Mouse (Mus musculus): Measurements from ENCODE around the gene Fry. TPM values are rescaled to one million over a fixed set of nuclear protein-coding genes. Genes with fewer than 3 reads are reported as not detected.

Fry gene
- polyA plus RNA-seq, 1 experiment from 2014 or later, result 8.5 TPM

GRCm38 (mm10) chr5:150184959-150185358 is 66.5 kb downstream of the Fry start:
- no peak for ATAC-seq (replicated peaks; ENCODE audit: low FRiP score, low read depth)

DNA sequence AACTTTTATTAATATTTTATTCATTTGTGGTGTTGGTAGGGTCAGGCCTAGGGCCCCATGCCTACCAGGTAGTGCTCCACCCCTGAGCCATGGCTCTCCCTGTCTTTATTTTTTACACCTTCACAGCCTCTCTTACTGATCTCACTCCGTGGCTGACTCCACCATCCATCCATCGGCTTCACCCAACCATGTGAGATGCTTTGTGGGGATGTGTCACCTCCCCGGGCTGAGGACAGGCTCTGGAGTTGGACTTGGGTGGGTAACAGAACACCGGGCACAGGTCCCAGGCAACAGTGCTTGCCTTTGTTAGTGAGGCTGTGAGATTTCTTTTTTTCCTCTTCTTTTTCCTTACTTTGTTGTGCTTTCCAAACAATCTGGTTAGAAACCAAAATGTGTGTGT is 67.7 kb downstream of the Fry start:
- DNase-seq (ENCODE audit: low spot score) (no peak), ATAC-seq (replicated peaks; ENCODE audit: low FRiP score, low read depth) (no peak)
- Histone ChIP-seq H3K4me1 (replicated peaks; ENCODE audit: insufficient read depth, low read length) (no peaks in the 10 kb centered on the region), H3K4me3 (replicated peaks; ENCODE audit: low read depth, low read length) (no peak overlapping the region), H3K27ac (no peak overlapping the region), H3K36me3 (ENCODE audit: insufficient read depth, low read length) (no peaks in the 10 kb centered on the region), H3K9ac (ENCODE audit: low read depth, low read length) (no peak overlapping the region), H3K27me3 (ENCODE audit: insufficient read depth, low read length) (no peaks in the 10 kb centered on the region), H3K4me2 (ENCODE audit: low read length) (no peak overlapping the region), H3K9me3 (replicated peaks; ENCODE audit: low read length) (no peaks in the 10 kb centered on the region)
- WGBS, result 84% methylated on average over 4 of the region's 4 CpGs
- TF ChIP-seq CTCF (IDR thresholded peaks at IDR 0.05; ENCODE audit: low read depth), result no peak

More at GRCm38 (mm10) chr5:150184959-150185358, 66.5 kb downstream of the Fry start:
- Histone ChIP-seq H3K27ac (no peak overlapping the region), H3K4me1 (replicated peaks; ENCODE audit: insufficient read depth, low read length) (0 out of 2 replicates have a peak, but pooled peaks cover 3% of the 10 kb centered on the region), H3K4me2 (ENCODE audit: low read length) (no peak overlapping the region), H3K27me3 (ENCODE audit: insufficient read depth, low read length) (no peaks in the 10 kb centered on the region), H3K4me3 (replicated peaks; ENCODE audit: low read depth, low read length) (no peak overlapping the region), H3K36me3 (ENCODE audit: insufficient read depth, low read length) (no peaks in the 10 kb centered on the region), H3K9ac (ENCODE audit: low read depth, low read length) (no peak overlapping the region), H3K9me3 (replicated peaks; ENCODE audit: low read length) (no peaks in the 10 kb centered on the region)
- DNase-seq (ENCODE audit: low spot score), result no peak
- TF ChIP-seq CTCF (IDR thresholded peaks at IDR 0.05; ENCODE audit: low read depth), result no peak
- WGBS, result 87% methylated on average over 3 of the region's 3 CpGs

- Histone ChIP-seq H3K27ac (no peak overlapping the region), H3K27me3 (ENCODE audit: insufficient read depth, low read length) (no peaks in the 10 kb centered on the region), H3K9ac (ENCODE audit: low read depth, low read length) (no peak overlapping the region), H3K9me3 (replicated peaks; ENCODE audit: low read length) (no peaks in the 10 kb centered on the region), H3K4me3 (replicated peaks; ENCODE audit: low read depth, low read length) (no peak overlapping the region), H3K4me2 (ENCODE audit: low read length) (no peak overlapping the region), H3K4me1 (replicated peaks; ENCODE audit: insufficient read depth, low read length) (no peaks in the 10 kb centered on the region), H3K36me3 (ENCODE audit: insufficient read depth, low read length) (no peaks in the 10 kb centered on the region)
- 91% methylated on average over 4 of the region's 4 CpGs for WGBS
- no peak for TF ChIP-seq CTCF (IDR thresholded peaks at IDR 0.05; ENCODE audit: low read depth)
- DNase-seq (ENCODE audit: low spot score), result no peak
- ATAC-seq (replicated peaks; ENCODE audit: low FRiP score, low read depth), result no peak
These were observed 68.2 kb downstream of the Fry start for GRCm38 (mm10) chr5:150186676-150187075.

- DNase-seq (ENCODE audit: low spot score) (no peak), ATAC-seq (replicated peaks; ENCODE audit: low FRiP score, low read depth) (no peak)
- Histone ChIP-seq H3K27ac (no peak overlapping the region), H3K36me3 (ENCODE audit: insufficient read depth, low read length) (no peaks in the 10 kb centered on the region), H3K27me3 (ENCODE audit: insufficient read depth, low read length) (no peaks in the 10 kb centered on the region), H3K9me3 (replicated peaks; ENCODE audit: low read length) (no peaks in the 10 kb centered on the region), H3K9ac (ENCODE audit: low read depth, low read length) (no peak overlapping the region), H3K4me2 (ENCODE audit: low read length) (no peak overlapping the region), H3K4me3 (replicated peaks; ENCODE audit: low read depth, low read length) (no peak overlapping the region), H3K4me1 (replicated peaks; ENCODE audit: insufficient read depth, low read length) (no peaks in the 10 kb centered on the region)
- 74% methylated on average over 4 of the region's 4 CpGs for WGBS
- TF ChIP-seq CTCF (IDR thresholded peaks at IDR 0.05; ENCODE audit: low read depth), result no peak
These were observed 69.6 kb downstream of the Fry start for GRCm38 (mm10) chr5:150188031-150188430.

GRCm38 (mm10) chr5:150190454-150191358 is 72.3 kb downstream of the Fry start:
- no peak overlapping the region for H3K9ac ChIP-seq (ENCODE audit: low read depth, low read length)
- H3K4me3 ChIP-seq (replicated peaks; ENCODE audit: low read depth, low read length), result no peak overlapping the region
- H3K27ac ChIP-seq, result no peak overlapping the region
- TF ChIP-seq CTCF (IDR thresholded peaks at IDR 0.05; ENCODE audit: low read depth), result no peak
- H3K27me3 ChIP-seq (ENCODE audit: insufficient read depth, low read length), result no peaks in the 10 kb centered on the region
- H3K4me2 ChIP-seq (ENCODE audit: low read length), result no peak overlapping the region
- ATAC-seq (replicated peaks; ENCODE audit: low FRiP score, low read depth) (no peak), DNase-seq (ENCODE audit: low spot score) (no peak)
- H3K4me1 ChIP-seq (replicated peaks; ENCODE audit: insufficient read depth, low read length), result no peaks in the 10 kb centered on the region
- WGBS, result 95% methylated on average over 4 of the region's 4 CpGs
- H3K9me3 ChIP-seq (replicated peaks; ENCODE audit: low read length), result no peaks in the 10 kb centered on the region
- H3K36me3 ChIP-seq (ENCODE audit: insufficient read depth, low read length), result no peaks in the 10 kb centered on the region

DNA sequence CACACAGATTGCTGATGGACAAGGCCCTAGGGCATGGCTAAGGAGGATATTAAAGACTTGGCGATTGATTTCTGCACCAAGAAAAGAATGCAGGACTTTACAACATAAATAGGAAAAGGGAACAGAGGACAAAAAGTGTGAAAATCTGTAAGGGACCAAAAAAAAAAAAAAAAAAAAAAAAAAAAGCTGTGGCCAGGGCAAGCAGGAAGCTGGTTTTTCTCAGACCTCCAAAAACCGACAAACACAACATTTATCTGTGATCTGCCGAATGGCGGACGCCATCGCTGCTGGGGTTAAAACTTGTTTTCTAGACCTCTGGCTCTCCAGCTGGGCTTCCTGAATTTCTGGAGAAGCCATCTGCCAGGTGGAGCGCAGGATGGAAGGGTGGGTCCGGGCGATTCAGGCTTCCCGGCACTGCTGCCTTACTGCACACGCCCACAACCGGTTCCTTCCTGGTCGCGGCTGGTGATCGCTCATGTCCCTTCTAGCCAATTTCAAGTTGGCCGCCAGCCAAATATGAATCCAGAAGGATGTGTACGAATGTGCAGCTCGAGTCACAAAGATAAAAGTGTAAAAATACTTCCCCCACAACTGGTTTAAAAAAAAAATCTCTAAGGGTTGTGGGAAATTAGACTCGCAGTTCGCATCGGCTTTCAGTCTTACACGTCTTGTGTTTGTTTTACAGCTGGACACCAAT is 77.2 kb downstream of the Fry start:
- ATAC-seq (replicated peaks; ENCODE audit: low FRiP score, low read depth) (peak; percentile 68), DNase-seq (ENCODE audit: low spot score) (peak; percentile 89)
- no peak for TF ChIP-seq CTCF (IDR thresholded peaks at IDR 0.05; ENCODE audit: low read depth)
- Histone ChIP-seq H3K9me3 (replicated peaks; ENCODE audit: low read length) (no peaks in the 10 kb centered on the region), H3K4me3 (replicated peaks; ENCODE audit: low read depth, low read length) (peak overlapping the region; percentile 43), H3K36me3 (ENCODE audit: insufficient read depth, low read length) (no peaks in the 10 kb centered on the region), H3K9ac (ENCODE audit: low read depth, low read length) (peak overlapping the region; percentile 15; the same call in 1 of the 2 replicates), H3K4me1 (replicated peaks; ENCODE audit: insufficient read depth, low read length) (no peaks in the 10 kb centered on the region), H3K27me3 (ENCODE audit: insufficient read depth, low read length) (no peaks in the 10 kb centered on the region), H3K4me2 (ENCODE audit: low read length) (peak overlapping the region; percentile 60), H3K27ac (peak overlapping the region; percentile 60)
- 4% methylated on average over 22 of the region's 22 CpGs for WGBS
